Mouse (Mus musculus) kidney, embryonic 14.5 days (tissue): ENCODE results near the gene Gm11983. TPM values are rescaled to one million over a fixed set of nuclear protein-coding genes. Genes with fewer than 3 reads are reported as not detected.
"Not testable (repeated sequence)": the region's sequence is repeated elsewhere in the genome, so short reads cannot be mapped to it uniquely, and the experiment has no call there.

Source experiments
- ATAC-seq: fragments of 200-750 bp; cut with Nextera tagmentation; 2 replicates; pipeline ENCODE4 v1.8.0; 2017; ENCODE audit warnings: moderate number of reproducible peaks, mild to moderate bottlenecking, moderate TSS enrichment, moderate library complexity; ENCODE audit not compliant: low FRiP score, low TSS enrichment
- H3K27ac ChIP-seq: fragments of 300-500 bp; sonication (generic); 2 replicates; pipeline ENCODE4 v1.5.1; 2014; ENCODE audit warnings: low read depth, mild to moderate bottlenecking, low read length, moderate library complexity, mixed read lengths
- H3K27me3 ChIP-seq: fragments of 300-500 bp; sonication (generic); 2 replicates; pipeline ENCODE4 v1.6.1; 2014; ENCODE audit warnings: mild to moderate bottlenecking, low read length; ENCODE audit not compliant: control insufficient read depth, insufficient read depth
- H3K36me3 ChIP-seq: fragments of 300-500 bp; sonication (generic); 2 replicates; pipeline ENCODE4 v1.6.1; 2014; ENCODE audit warnings: low read length, mixed read lengths; ENCODE audit not compliant: control insufficient read depth, insufficient read depth
- H3K4me1 ChIP-seq: fragments of 300-500 bp; sonication (generic); 2 replicates; pipeline ENCODE4 v1.6.1; 2014; ENCODE audit warnings: low read length, mixed read lengths; ENCODE audit not compliant: control insufficient read depth, insufficient read depth
- H3K4me2 ChIP-seq: fragments of 300-500 bp; sonication (generic); replicated peaks from 2 replicates; pipeline ENCODE4 v1.6.1; 2014; ENCODE audit warnings: low read depth, mild to moderate bottlenecking, low read length
- H3K4me3 ChIP-seq: fragments of 300-500 bp; sonication (generic); 2 replicates; pipeline ENCODE4 v1.5.1; 2014; ENCODE audit warnings: mild to moderate bottlenecking, low read length
- H3K9ac ChIP-seq: fragments of 300-500 bp; sonication (generic); 2 replicates; pipeline ENCODE4 v1.6.1; 2014; ENCODE audit warnings: low read depth, mild to moderate bottlenecking, low read length, moderate library complexity
- H3K9me3 ChIP-seq: fragments of 300-500 bp; sonication (generic); 2 replicates; pipeline ENCODE4 v1.6.1; 2016; ENCODE audit warnings: low read length; ENCODE audit not compliant: control insufficient read depth
- WGBS: fragments of 180-500 bp; shearing (Covaris S2); extraction: QIAGEN DNeasy Blood & Tissue Kit; methylation state at CpG from one replicate; pipeline ENCODE4 v1.1.7; 2014; 5-methylcytosine and 5-hydroxymethylcytosine counted together
- polyA plus RNA-seq: library from polyadenylated mRNA; unstranded; fragments of >200 nt; fragmentation: Nextera tagmentation; extraction: Ambion mirVana; gene quantifications from 2 replicates; pipeline ENCODE4 v1.2.1, GENCODE M21; 2014

Gm11983 gene
- polyA plus RNA-seq: not detected in 2 replicates

DNA sequence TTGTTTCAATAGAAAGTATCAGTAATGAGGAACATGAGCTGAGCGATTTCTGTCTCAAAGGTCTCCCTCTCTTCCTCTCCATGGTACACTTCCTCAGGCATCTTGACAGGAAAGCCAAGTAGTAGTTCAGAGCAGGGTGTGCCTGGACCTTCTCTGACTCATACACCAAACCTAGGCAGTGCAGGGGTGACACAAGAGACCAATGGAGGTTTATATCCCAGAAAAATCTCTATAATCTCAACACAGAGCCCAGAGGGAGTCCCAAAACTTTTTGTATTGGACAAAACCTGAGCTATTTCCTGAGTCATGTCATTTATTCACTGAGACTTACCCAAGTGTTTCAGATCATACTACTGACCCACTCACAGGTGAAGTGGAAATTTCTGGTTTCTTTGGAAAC lies at the start of gene Gm11983:
Gene Gm11983, minus strand, starts transcription at position 101 of the 400 bp plus-strand sequence.
- H3K27me3 ChIP-seq: no peaks in the 10 kb centered on the region
- no peak within 1 kb of the TSS for H3K4me2 ChIP-seq
- H3K36me3 ChIP-seq: no peaks in the 10 kb centered on the region
- no peak within 1 kb of the TSS for H3K27ac ChIP-seq
- H3K4me3 ChIP-seq: no peak within 1 kb of the TSS
- H3K9ac ChIP-seq: no peak within 1 kb of the TSS
- no peaks in the 10 kb centered on the region for H3K9me3 ChIP-seq
- ATAC-seq: no peak
- 88% methylated on average over 1 of the region's 1 CpGs for WGBS
- no peaks in the 10 kb centered on the region for H3K4me1 ChIP-seq

DNA sequence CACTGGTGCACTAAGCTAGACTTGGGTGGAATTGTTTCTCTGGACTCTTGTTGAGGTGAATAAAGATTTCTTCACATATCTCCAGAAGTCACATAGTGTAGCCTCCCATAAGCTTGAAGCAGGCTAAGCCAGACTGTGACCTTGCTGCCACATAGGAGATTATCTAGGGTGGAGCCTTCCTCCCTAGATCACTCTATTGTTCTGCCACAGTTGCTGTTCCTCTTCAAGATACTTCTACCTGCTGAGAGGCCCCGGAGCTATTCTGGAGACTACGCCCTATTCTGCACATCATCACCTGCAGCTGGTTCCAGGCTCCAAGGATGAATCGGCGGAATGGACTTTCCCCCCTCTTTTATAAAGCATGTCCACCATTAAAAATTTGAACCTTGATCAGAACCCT lies 45.6 kb upstream of the Gm11983 start:
- WGBS: 96% methylated on average over 4 of the region's 4 CpGs
- ATAC-seq, H3K9ac ChIP-seq, H3K4me2 ChIP-seq, H3K36me3 ChIP-seq, H3K9me3 ChIP-seq, H3K4me1 ChIP-seq, H3K27ac ChIP-seq, H3K27me3 ChIP-seq, H3K4me3 ChIP-seq: not testable (repeated sequence)

DNA sequence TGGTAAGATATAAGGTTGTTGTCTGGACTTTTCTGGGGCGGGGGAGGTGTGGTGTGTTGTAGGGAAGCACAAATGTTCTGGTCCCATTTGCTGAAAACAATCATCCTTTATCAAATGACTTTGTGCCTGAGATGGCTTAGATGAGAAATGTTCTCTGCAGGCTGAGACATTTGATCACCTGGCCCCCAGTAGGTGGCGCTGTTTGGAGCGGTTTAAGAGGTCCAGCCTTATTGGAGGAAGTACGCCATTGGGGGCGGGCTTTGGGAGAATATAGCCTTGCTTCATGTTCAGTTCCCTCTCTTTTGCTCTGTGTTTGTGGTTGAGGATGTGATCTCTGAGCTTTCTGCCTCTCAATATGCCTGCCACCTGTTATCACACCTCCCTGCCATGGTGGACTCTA lies 44.2 kb upstream of the Gm11983 start:
- H3K9me3 ChIP-seq: no peaks in the 10 kb centered on the region
- H3K27me3 ChIP-seq: no peaks in the 10 kb centered on the region
- H3K27ac ChIP-seq: no peak overlapping the region
- no peak overlapping the region for H3K9ac ChIP-seq
- H3K36me3 ChIP-seq: no peaks in the 10 kb centered on the region
- no peak overlapping the region for H3K4me2 ChIP-seq
- WGBS: 57% methylated on average over 5 of the region's 5 CpGs
- no peaks in the 10 kb centered on the region for H3K4me1 ChIP-seq
- no peak for ATAC-seq
- H3K4me3 ChIP-seq: no peak overlapping the region

DNA sequence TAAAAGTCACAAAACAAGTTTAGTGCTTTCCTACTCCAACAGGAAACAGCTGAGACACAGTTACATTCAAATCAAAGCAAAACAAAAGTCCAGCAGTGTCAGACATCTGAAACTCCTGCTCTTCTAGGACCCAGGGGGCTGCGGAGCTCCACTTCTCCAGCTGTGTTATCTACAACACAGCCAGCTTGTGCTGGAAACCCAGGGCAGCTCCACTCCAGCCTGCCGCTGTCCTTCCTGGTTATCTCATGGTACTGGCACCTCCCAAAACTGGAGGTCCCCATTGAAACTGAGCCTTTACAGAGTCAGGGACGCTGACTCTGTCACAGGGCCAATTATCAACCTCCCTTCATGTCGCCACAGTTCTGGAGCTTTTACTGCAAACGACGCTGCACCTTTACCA lies 40.3 kb upstream of the Gm11983 start:
- no peak overlapping the region for H3K27ac ChIP-seq
- no peaks in the 10 kb centered on the region for H3K36me3 ChIP-seq
- no peaks in the 10 kb centered on the region for H3K4me1 ChIP-seq
- H3K4me3 ChIP-seq: no peak overlapping the region
- no peak overlapping the region for H3K9ac ChIP-seq
- H3K9me3 ChIP-seq: no peaks in the 10 kb centered on the region
- no peak overlapping the region for H3K4me2 ChIP-seq
- no peak for ATAC-seq
- WGBS: 47% methylated on average over 6 of the region's 6 CpGs
- H3K27me3 ChIP-seq: no peaks in the 10 kb centered on the region

DNA sequence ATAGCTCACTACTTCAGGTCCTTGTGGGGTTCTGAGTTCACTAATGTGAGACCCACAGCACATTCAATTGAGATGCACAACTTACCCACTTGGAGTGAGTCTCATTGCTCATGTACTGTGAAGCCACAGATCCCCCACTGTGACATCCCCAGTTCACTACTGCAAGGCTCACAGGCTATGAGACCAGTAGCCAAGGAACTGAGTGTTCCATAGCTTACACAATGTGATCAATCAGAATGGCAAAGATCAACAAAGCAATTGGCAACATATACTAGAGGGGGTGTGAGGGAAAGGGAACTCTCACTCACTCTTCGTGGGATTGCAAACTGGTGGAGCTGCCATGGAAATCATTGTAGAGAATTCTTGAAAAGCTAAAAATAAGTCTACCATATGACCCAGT lies 33.5 kb upstream of the Gm11983 start:
- H3K4me3 ChIP-seq: no peak overlapping the region
- 79% methylated on average over 1 of the region's 1 CpGs for WGBS
- H3K4me2 ChIP-seq: no peak overlapping the region
- ATAC-seq: no peak
- no peaks in the 10 kb centered on the region for H3K27me3 ChIP-seq
- H3K4me1 ChIP-seq: no peaks in the 10 kb centered on the region
- no peak overlapping the region for H3K27ac ChIP-seq
- no peak overlapping the region for H3K9ac ChIP-seq
- H3K36me3 ChIP-seq: no peaks in the 10 kb centered on the region
- no peaks in the 10 kb centered on the region for H3K9me3 ChIP-seq

DNA sequence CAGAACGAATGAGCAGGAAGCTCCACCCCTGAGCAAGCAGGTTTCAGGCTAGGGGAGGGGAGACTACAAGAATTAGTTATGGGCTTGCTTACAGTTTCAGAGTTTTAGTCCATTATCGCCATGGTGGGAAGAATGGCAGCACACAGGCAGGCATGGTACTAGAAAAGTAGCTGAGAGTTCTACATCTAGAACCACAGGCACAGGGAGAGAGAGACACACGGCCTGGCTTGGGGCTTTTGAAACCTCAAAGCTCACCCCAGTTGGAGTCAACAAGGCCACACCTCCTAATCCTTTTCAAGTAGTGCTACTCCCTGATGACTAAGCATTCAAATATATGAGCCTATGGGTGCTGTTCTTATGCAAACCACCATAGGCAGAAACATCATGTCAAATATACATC lies 28.1 kb upstream of the Gm11983 start:
- no peak overlapping the region for H3K27ac ChIP-seq
- H3K4me3 ChIP-seq: no peak overlapping the region
- H3K9ac ChIP-seq: no peak overlapping the region
- no peaks in the 10 kb centered on the region for H3K9me3 ChIP-seq
- ATAC-seq: no peak
- no peaks in the 10 kb centered on the region for H3K27me3 ChIP-seq
- H3K4me2 ChIP-seq: no peak overlapping the region
- no peaks in the 10 kb centered on the region for H3K4me1 ChIP-seq
- no peaks in the 10 kb centered on the region for H3K36me3 ChIP-seq
- 91% methylated on average over 3 of the region's 3 CpGs for WGBS

DNA sequence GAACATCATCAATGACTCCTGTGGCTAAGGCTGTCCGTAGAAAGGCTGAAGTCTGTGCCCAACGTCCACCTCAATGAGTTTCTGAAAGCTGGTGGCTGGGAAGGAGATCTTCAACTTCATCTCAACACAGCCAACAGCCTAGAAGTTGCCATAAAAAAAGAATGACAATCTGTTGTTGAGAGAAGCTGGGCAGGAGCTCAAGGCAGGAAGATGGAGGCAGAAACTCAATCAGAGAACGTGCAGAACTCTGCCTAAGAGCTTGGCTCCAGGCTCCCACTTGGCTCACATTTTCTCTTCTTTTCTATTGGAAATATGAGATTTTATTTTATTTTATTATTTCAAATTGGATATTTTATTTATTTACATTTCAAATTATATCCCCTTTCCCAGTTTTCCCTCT lies 24.7 kb upstream of the Gm11983 start:
- Histone ChIP-seq H3K27ac (no peak overlapping the region), H3K4me1 (no peaks in the 10 kb centered on the region), H3K4me3 (no peak overlapping the region), H3K9ac (no peak overlapping the region), H3K4me2 (no peak overlapping the region), H3K27me3 (no peaks in the 10 kb centered on the region), H3K9me3 (no peaks in the 10 kb centered on the region), H3K36me3 (no peaks in the 10 kb centered on the region)
- 79% methylated on average over 3 of the region's 3 CpGs for WGBS
- no peak for ATAC-seq

DNA sequence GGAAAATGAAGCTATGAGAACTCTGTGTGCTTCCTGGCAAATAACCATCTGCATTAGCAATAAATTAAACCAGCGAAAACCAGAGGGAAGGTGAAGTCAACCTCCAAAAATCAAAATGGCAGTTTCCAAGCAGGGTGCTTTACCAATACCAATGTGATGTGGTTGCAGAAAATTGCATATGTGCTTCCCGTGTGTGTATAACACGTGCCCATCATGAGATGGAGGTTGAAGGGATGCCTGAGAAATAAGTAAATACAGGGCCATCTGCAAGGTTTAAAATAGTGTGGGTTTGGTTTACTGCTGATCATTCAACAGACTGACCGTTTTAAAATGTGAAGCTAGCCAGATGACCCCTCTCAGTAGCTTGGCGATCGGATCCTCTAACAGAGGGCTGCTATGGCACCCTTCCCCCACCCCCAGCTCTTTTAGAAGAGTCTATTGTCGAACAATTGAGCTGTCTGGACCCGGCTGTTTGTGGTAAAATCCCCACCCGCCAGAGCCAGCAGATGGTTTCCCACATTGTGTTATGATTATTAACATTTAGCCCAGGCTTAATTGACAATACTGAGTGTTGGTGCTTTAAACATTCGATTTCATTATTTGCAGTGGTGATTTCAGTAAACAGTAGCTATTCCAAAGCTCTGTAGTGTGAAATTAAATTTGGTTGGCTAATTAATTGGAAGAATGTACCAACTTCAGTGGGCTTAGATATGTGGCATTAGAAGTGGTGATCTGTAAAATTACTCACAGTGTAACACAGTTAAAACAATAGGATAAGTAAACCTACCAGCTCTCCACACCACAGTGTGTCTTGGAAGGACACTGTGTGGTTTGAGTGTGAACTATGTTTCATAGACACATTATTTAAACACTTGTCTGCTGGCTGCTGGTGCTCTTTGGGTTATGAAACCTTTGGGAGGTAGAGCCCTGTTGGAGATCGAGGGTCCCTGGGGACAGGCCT lies 22.7 kb upstream of the Gm11983 start:
- Histone ChIP-seq H3K4me2 (no peak overlapping the region), H3K9me3 (no peaks in the 10 kb centered on the region), H3K4me1 (no peaks in the 10 kb centered on the region), H3K4me3 (no peak overlapping the region), H3K36me3 (no peaks in the 10 kb centered on the region), H3K9ac (no peak overlapping the region), H3K27ac (no peak overlapping the region), H3K27me3 (no peaks in the 10 kb centered on the region)
- 46% methylated on average over 11 of the region's 11 CpGs for WGBS
- ATAC-seq: no peak

DNA sequence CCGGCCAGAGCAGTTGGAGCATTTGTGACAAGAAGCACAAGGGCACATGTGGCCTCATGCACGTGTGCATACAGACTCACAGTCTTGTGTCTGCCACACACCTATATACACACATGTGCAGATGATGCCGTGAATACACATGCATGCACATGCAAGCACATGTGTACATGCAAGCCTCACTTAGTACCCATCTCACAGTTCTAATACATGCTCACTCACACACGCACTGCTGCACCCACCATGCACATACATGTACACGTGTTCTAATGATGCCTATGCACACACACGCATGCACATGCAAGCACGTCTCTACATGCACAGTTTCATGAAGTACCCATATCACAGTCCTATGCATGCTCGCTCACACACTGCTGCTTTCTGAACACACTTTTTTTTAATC lies 21.6 kb upstream of the Gm11983 start:
- Histone ChIP-seq H3K4me1 (no peaks in the 10 kb centered on the region), H3K27me3 (no peaks in the 10 kb centered on the region)
- 90% methylated on average over 8 of the region's 8 CpGs for WGBS

More for the DNA sequence above, 21.6 kb upstream of the Gm11983 start:
- H3K4me2 ChIP-seq: no peak overlapping the region
- H3K4me3 ChIP-seq: no peak overlapping the region
- ATAC-seq: no peak
- H3K36me3 ChIP-seq: no peaks in the 10 kb centered on the region
- H3K27ac ChIP-seq: no peak overlapping the region
- no peak overlapping the region for H3K9ac ChIP-seq
- H3K9me3 ChIP-seq: no peaks in the 10 kb centered on the region
